Mouse (Mus musculus): Measurements from ENCODE around the gene Itgam. TPM values are rescaled to one million over a fixed set of nuclear protein-coding genes. Genes with fewer than 3 reads are reported as not detected.

The Itgam gene
- polyA plus RNA-seq, 1 experiment from 2014 or later, result not detected

DNA sequence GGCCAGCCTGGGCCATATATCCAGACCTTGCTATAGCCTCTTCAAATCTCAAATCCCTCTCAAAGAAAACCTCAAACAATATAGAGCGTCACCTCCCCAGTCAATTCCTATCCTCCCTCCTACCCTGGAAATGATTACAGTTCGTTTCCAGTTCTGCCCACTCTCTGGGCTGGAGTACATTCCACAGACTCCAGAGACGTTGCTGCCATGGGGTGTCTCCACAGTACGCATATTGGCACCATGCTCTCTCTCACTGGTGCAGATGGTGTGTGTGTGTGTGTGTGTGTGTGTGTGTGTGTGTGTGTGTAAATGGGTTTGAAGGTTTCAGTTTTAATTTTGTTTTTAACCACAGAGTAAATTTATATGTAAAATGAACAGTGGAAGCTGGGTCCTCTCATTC is 42.8 kb downstream of the Itgam start:
- DNase-seq (ENCODE audit: low read depth, low spot score) (no peak), ATAC-seq (no peak)
- CTCF ChIA-PET, result no interaction called here
- no peak for TF ChIP-seq CTCF (IDR thresholded peaks at IDR 0.05)
- peaks cover 25% of the 10 kb centered on the region for H3K27me3 ChIP-seq
- POLR2A ChIA-PET, result no interaction called here
- in situ Hi-C loops (cut with MboI; ENCODE audit: low pct_unique_long_range_greater_than_20kb), result no loop called here

DNA sequence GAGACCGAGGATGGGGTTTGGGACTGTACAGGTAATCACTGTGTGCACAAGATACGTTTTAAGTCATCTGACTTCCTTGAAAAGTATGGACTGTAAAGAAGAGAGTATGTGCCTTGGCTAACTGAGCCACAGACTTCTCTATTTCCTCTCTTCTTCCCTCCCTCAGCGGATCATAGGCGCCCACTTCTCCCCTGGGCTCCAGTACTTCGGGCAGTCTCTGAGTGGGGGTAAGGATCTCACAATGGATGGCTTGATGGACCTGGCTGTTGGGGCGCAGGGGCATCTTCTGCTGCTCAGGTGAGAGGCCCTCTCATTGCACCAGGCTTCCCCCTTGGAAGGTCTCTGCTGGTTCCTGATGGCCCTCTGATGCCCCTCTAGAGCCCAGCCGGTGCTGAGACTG is 45.0 kb downstream of the Itgam start:
- in situ Hi-C loops (cut with MboI; ENCODE audit: low pct_unique_long_range_greater_than_20kb), result no loop called here
- DNase-seq (ENCODE audit: low read depth, low spot score), result no peak
- peaks cover 25% of the 10 kb centered on the region for H3K27me3 ChIP-seq
- ChIA-PET CTCF (no interaction called here), POLR2A (no interaction called here)
- ATAC-seq, result no peak
- no peak for TF ChIP-seq CTCF (IDR thresholded peaks at IDR 0.05)

DNA sequence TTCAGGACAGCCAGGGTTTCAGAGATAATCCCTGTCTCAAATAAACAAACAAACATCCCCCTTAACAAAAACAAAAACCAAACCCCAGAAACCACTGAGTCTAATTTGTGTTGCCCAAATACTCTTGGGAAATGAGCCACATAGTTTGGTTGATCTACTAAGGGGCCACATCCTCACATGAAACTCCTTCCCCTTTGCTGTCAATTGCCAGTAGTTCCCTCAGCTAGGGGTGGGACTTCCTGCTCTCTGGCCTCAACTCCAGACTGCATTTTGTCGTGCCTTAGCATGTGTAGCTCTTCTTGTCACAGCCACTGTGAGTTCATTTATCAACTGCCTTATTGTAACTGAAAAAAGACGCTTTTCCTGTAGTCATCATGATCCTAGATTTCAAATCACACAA is 47.9 kb downstream of the Itgam start:
- peaks cover 22% of the 10 kb centered on the region for H3K27me3 ChIP-seq
- in situ Hi-C loops (cut with MboI; ENCODE audit: low pct_unique_long_range_greater_than_20kb), result no loop called here
- CTCF ChIA-PET, result no interaction called here
- DNase-seq (ENCODE audit: low read depth, low spot score) (no peak), ATAC-seq (no peak)
- POLR2A ChIA-PET, result no interaction called here
- TF ChIP-seq CTCF (IDR thresholded peaks at IDR 0.05), result no peak

DNA sequence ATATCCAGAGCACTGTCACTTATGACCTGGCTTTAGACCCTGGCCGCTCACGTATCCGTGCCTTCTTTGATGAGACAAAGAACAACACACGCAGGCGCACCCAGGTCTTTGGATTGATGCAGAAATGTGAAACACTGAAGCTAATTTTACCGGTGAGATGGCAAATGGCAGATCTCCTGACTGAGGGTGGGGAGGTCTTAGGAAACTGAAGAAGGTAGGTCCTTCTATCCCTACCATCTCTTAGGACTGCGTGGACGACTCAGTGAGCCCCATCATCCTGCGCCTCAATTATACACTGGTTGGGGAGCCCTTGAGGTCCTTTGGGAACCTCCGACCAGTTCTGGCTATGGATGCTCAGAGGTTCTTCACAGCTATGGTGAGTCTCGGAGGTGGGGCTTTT is 49.7 kb downstream of the Itgam start:
- no peak for TF ChIP-seq CTCF (IDR thresholded peaks at IDR 0.05)
- in situ Hi-C loops (cut with MboI; ENCODE audit: low pct_unique_long_range_greater_than_20kb), result no loop called here
- CTCF ChIA-PET, result no interaction called here
- ATAC-seq (no peak), DNase-seq (ENCODE audit: low read depth, low spot score) (no peak)
- peaks cover 16% of the 10 kb centered on the region for H3K27me3 ChIP-seq
- POLR2A ChIA-PET, result no interaction called here

DNA sequence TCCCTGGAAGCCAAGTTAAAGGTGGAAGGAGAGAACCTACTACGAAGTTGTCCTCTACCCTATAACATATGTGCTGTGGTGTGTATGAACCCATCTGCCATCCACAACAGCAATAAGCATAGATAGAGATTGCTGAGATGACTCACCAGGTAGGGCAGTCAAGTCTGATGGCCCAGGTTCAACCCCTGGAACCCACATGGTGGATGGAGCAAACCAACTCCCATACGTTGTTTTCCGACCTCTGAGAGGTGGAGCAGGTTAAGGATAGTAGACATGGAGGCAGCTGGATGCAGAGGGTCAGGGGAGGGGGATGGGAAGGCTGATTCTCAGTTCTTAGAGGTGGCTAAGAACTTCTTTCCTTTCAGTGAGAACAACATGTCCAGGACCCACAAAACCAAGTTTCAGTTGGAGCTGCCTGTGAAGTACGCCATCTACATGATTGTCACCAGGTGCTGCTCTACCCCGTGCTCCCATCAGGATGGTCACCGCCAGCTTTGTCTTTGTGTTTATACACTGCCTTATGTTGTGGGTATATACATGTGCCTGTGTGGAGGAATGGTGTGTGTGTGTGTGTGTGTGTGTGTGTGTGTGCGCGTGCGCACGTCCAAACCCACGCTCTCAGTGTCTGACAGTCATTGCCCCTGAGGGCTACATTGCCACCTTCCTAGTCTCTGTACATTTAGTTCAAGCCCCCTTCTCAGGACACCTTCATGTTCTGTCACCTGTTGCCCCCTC is 52.1 kb downstream of the Itgam start:
- POLR2A ChIA-PET, result no interaction called here
- in situ Hi-C loops (cut with MboI; ENCODE audit: low pct_unique_long_range_greater_than_20kb), result no loop called here

DNA sequence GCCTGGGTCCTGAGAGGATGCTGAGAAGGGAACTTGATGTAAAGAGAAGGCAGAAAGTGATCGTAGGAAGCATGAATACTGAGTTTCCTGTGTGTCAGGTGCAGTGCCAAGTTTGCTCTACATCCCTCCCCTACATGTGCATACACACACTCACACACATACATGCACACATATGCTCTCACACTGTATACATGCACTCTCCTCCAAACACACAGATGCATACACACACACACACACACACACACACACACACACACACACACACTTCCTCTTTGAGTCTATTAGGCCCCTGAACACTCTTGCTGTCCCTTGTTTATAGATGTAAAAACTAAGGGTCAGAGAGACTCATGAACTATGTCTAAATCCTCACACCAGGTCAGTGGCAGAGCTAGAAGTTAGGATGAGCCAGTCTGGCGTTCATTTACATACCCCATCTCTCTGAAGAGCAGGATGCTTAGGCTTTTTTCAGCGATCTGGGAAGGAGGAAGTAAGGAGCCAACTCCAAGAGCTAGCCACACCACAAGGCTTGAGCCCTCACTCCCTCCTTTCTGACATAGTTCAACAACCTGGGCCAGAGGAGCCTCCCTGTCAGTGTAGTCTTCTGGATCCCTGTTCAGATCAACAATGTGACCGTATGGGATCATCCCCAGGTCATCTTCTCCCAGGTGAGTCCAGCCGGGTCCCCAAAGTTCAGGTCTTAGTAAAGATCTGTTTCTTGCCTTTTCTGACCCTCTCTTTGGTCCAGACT is 52.9 kb downstream of the Itgam start:
- in situ Hi-C loops (cut with MboI; ENCODE audit: low pct_unique_long_range_greater_than_20kb), result no loop called here
- CTCF ChIA-PET, result no interaction called here
- no peak for DNase-seq (ENCODE audit: low read depth, low spot score)
- TF ChIP-seq CTCF (IDR thresholded peaks at IDR 0.05), result no peak
- POLR2A ChIA-PET, result no interaction called here
- H3K27me3 ChIP-seq, result no peaks in the 10 kb centered on the region
- no peak for ATAC-seq

More for the DNA sequence above, 52.1 kb downstream of the Itgam start:
- no peak for DNase-seq (ENCODE audit: low read depth, low spot score)
- no peak for TF ChIP-seq CTCF (IDR thresholded peaks at IDR 0.05)
- CTCF ChIA-PET, result no interaction called here
- no peaks in the 10 kb centered on the region for H3K27me3 ChIP-seq
- no peak for ATAC-seq

DNA sequence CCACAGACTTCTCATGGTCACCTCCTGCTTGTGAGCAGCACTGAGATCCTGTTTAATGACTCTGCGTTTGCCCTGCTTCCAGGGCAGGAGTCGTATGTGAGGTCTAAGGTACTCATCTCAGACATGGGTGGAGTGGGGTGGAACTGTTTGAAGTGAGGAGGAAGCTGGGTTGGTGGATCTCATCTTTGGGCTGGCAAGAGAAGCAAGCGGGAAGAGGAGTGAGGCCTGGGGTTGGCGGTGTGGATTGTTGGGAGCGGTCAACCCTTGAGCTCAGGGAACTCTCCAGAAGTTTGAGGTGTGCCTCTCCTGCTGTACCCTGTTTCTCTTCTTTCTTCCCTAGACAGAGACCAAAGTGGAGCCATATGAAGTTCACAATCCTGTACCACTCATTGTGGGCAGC is 54.0 kb downstream of the Itgam start:
- H3K27me3 ChIP-seq, result no peaks in the 10 kb centered on the region
- in situ Hi-C loops (cut with MboI; ENCODE audit: low pct_unique_long_range_greater_than_20kb), result no loop called here
- no peak for TF ChIP-seq CTCF (IDR thresholded peaks at IDR 0.05)
- CTCF ChIA-PET, result no interaction called here
- POLR2A ChIA-PET, result no interaction called here
- ATAC-seq (no peak), DNase-seq (ENCODE audit: low read depth, low spot score) (no peak)

DNA sequence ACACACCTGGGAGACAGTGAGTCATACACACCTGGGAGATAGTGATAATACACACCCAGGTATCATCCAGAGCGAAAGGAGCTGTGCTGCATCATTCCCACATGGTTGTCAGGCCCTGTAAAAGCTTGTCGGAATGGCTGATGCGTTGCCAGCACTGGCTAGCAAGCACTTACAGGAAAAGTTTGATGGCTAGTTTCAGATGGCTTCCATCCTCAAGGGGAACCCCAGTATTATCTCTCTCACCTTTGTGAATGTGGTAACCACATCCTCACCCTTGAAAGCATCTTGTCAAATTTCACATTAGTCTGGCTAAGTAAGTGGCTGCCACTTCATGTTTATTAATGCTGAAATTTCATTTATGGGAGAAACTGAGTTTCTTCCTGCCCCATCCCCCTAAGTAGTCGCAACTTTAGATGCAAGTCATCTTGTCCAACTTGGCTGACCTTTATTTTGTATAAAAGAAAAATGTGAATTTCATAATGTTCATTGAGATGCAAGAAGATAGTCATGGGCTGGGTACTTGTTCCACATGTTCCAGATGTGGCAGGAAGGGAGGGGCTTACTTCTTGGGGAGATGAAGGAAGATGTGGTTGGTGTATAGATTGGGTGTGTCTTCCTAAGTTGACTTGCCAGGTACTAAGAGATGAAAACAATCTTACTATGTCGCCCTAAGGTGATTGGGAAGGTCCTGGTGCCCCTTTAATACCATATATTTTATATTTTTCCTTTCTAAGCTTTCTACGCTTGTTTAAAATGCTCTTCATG is 57.5 kb downstream of the Itgam start:
- no peak for ATAC-seq
- no peaks in the 10 kb centered on the region for H3K27me3 ChIP-seq
- in situ Hi-C loops (cut with MboI; ENCODE audit: low pct_unique_long_range_greater_than_20kb), result no loop called here
- CTCF ChIA-PET, result no interaction called here
- POLR2A ChIA-PET, result no interaction called here
- TF ChIP-seq CTCF (IDR thresholded peaks at IDR 0.05), result no peak
- no peak for DNase-seq (ENCODE audit: low read depth, low spot score)

DNA sequence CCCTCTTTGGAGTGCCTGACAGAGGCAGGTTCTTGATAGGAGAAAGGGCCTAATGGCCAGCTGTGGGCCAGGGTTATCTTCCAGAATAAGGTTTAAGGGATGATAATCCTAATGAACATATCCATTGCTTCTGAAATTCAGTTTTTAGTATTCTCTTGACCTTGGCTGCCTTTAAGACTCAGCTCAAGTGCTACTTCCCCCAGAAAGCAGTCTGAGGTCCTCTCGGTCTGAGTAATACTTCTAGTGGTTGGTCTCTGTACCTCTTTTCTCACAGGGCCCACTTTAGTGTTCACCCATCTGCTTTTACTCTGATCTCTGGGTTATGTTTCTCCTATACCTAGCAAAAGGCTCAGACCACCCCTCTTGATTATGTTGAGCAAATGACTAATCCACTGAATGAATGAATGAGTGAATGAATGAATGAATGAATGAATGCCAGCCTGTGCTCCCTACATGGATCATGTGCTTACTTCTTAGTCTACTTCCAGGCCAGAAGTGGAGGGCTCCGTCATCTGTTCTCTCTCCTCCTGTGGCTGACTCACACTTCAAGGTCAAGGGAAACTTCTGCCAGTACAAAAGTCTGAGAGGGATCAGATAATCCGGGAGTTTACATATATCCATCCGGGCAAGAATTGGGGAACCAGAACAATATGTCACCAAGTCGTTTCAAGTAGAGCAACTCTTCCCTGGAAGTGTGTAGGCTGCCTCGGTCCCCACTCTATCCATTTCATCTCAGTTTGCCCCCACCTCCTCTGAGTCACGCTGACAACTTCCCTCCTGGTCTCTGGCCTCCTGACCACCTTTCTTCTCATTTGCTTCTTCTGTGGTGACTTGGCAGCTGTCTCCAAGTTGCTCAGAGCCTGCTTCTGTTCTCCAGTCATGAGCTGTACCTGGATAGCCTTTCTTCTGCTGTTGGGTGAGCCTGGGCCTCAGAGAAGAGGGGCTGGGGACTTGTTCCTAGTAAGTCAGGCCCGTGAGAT is 66.6 kb downstream of the Itgam start, which contains the start of gene Itgax:
Itgax (plus strand) TSS at position 807 of the 980 bp plus-strand sequence.
- DNase-seq (ENCODE audit: low read depth, low spot score) (no peak), ATAC-seq (no peak)

DNA sequence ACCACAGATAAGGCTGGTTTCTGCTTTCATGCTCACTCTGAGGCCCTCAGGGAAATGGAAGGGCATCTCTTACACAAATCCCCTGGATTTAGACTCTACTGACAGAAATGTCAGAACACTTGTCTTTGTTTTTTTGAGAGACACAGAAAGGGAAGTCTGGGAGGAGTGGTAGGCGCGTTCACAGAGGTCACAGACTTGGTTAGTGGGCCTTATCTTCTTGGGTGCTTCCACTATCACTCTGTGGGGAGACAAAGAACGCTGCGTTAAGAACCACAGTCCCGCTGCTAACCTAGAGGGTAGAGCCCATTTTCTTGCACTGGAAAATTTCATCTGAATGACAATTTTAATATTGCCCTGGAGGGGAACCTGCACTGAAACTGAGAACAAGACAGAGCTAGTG is 69.7 kb downstream of the Itgam start:
- POLR2A ChIA-PET, result no interaction called here
- in situ Hi-C loops (cut with MboI; ENCODE audit: low pct_unique_long_range_greater_than_20kb), result no loop called here
- CTCF ChIA-PET, result no interaction called here
- H3K27me3 ChIP-seq, result peaks cover 19% of the 10 kb centered on the region
- DNase-seq (ENCODE audit: low read depth, low spot score) (no peak), ATAC-seq (no peak)
- TF ChIP-seq CTCF (IDR thresholded peaks at IDR 0.05), result no peak

More for the DNA sequence above, 66.6 kb downstream of the Itgam start, which contains the start of gene Itgax:
- no peak for TF ChIP-seq CTCF (IDR thresholded peaks at IDR 0.05)
- peaks cover 13% of the 10 kb centered on the region for H3K27me3 ChIP-seq
- in situ Hi-C loops (cut with MboI; ENCODE audit: low pct_unique_long_range_greater_than_20kb), result no loop called here
- CTCF ChIA-PET, result no interaction called here
- POLR2A ChIA-PET, result no interaction called here

Data from Patski (cell line).